Mouse (Mus musculus) liver, embryonic 14.5 days (tissue): ENCODE measurements around the gene Rnf213. TPM values are rescaled to one million over a fixed set of nuclear protein-coding genes. Genes with fewer than 3 reads are reported as not detected.

Experiments used
- ATAC-seq: fragments of 200-750 bp; cut with Nextera tagmentation; 2 replicates; pipeline ENCODE4 v1.8.0; 2017; ENCODE audit warnings: moderate number of reproducible peaks, mild to moderate bottlenecking, moderate library complexity; ENCODE audit not compliant: insufficient read depth
- DNase-seq, 3 experiments: peaks; one replicate each; pipeline ENCODE4 v3.0.0-alpha.2; 2012 to 2013; ENCODE audit warnings: low read depth in 3 of 3, low spot score in 3 of 3
- H3K27ac ChIP-seq: fragments of 300-500 bp; sonication (generic); 2 replicates; pipeline ENCODE4 v1.5.1; 2014; ENCODE audit warnings: moderate library complexity, mild to moderate bottlenecking, control low read depth, inconsistent platforms
- H3K27me3 ChIP-seq: fragments of 300-500 bp; sonication (generic); 2 replicates; pipeline ENCODE4 v1.6.1; 2014; ENCODE audit warnings: mild to moderate bottlenecking, low read length, moderate library complexity; ENCODE audit not compliant: control insufficient read depth, insufficient read depth
- H3K36me3 ChIP-seq: fragments of 300-500 bp; sonication (generic); replicated peaks from 2 replicates; pipeline ENCODE4 v1.6.1; 2014; ENCODE audit warnings: low read depth; ENCODE audit not compliant: control insufficient read depth, insufficient read depth
- H3K4me1 ChIP-seq, 2 experiments: fragments of 200-500 bp in 1 of 2; fragments of 300-500 bp in 1 of 2; sonication (generic) in 1 of 2; replicated peaks; 2 replicates each; pipeline ENCODE4 v1.6.1; 2012 to 2014; ENCODE audit warnings: antibody characterized with exemption in 1 of 2, inconsistent platforms in 1 of 2, low read length in 1 of 2; ENCODE audit not compliant: control insufficient read depth in 2 of 2, insufficient read depth in 2 of 2
- H3K4me2 ChIP-seq: fragments of 300-500 bp; sonication (generic); 2 replicates; pipeline ENCODE4 v1.6.1; 2014; ENCODE audit warnings: low read depth, mild to moderate bottlenecking, control low read depth, moderate library complexity
- H3K4me3 ChIP-seq, 2 experiments: fragments of 200-500 bp in 1 of 2; fragments of 300-500 bp in 1 of 2; sonication (generic) in 1 of 2; 2 replicates each; pipeline ENCODE4 v1.5.1; 2012 to 2014; ENCODE audit warnings: low read depth in 2 of 2, low read length in 2 of 2, mild to moderate bottlenecking in 2 of 2, control low read depth in 1 of 2, inconsistent platforms in 1 of 2, moderate library complexity in 1 of 2; ENCODE audit not compliant: insufficient read depth in 1 of 2
- H3K9ac ChIP-seq: fragments of 300-500 bp; sonication (generic); replicated peaks from 2 replicates; pipeline ENCODE4 v1.6.1; 2014; ENCODE audit warnings: mild to moderate bottlenecking, control low read depth, moderate library complexity
- H3K9me3 ChIP-seq: fragments of 300-500 bp; sonication (generic); 2 replicates; pipeline ENCODE4 v1.6.1; 2016; ENCODE audit warnings: low read length, mixed read lengths; ENCODE audit not compliant: control insufficient read depth
- CTCF ChIP-seq: IDR thresholded peaks from 2 replicates; pipeline ENCODE4 v1.5.1; 2016; ENCODE audit warnings: antibody characterized with exemption, low read depth, control low read depth
- EP300 ChIP-seq: IDR thresholded peaks from 2 replicates; pipeline ENCODE4 v1.6.1; 2016; ENCODE audit warnings: antibody characterized with exemption, low read depth
- WGBS: fragments of 180-500 bp; shearing (Covaris S2); extraction: QIAGEN DNeasy Blood & Tissue Kit; methylation state at CpG from one replicate; pipeline ENCODE4 v1.1.7; 2014; ENCODE audit not compliant: insufficient replicate concordance; 5-methylcytosine and 5-hydroxymethylcytosine counted together
- polyA plus RNA-seq, 2 experiments: library from polyadenylated mRNA; depleted of rRNA in 1 of 2; stranded (reverse) in 1 of 2; unstranded in 1 of 2; fragments of >200 nt; fragmentation: Nextera tagmentation in 1 of 2; extraction: Ambion mirVana in 1 of 2; gene quantifications; 2 replicates each; pipeline versions ENCODE4 v1.2.1 to v1.2.3; 2012 to 2014

Gene Rnf213
- polyA plus RNA-seq, 2 experiments, result 4.9 to 6.5 TPM

- H3K4me1 ChIP-seq, result no peaks in the 10 kb centered on the region
- no peak overlapping the region for H3K27ac ChIP-seq
- TF ChIP-seq CTCF, result no peak
- TF ChIP-seq EP300, result no peak
- DNase-seq, result no peak
- H3K4me2 ChIP-seq, result no peak overlapping the region
- ATAC-seq, result no peak
- H3K9ac ChIP-seq, result no peak overlapping the region
- H3K9me3 ChIP-seq, result no peaks in the 10 kb centered on the region
- peaks cover 7% of the 10 kb centered on the region for H3K36me3 ChIP-seq
- no peaks in the 10 kb centered on the region for H3K27me3 ChIP-seq
- no peak overlapping the region for H3K4me3 ChIP-seq
- 72% methylated on average over 9 of the region's 9 CpGs for WGBS
These were observed 50.5 kb downstream of the Rnf213 start for GRCm38 (mm10) chr11:119443442-119443841.

DNA sequence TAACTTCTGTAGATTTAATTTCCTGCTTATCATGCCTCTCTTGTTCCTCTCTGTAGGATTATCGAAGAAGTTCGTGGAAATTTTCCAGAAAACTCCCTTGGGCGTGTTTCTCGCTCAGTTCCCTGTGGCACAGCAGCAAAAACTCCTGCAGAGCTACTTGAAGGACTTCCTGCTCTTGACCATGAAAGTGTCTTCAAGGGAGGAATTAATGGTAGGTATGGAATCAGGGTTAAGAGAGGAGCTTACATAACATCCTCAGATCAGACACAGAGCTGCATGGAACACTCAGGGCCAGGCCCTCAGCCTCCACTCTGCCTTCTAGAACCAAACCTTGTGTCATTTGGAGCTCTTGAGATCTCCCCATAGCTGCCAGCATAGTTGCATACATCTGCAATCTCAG lies 63.2 kb downstream of the Rnf213 start:
- Histone ChIP-seq H3K9ac (no peak overlapping the region), H3K36me3 (peaks cover 3% of the 10 kb centered on the region), H3K27me3 (no peaks in the 10 kb centered on the region), H3K4me1 (no peaks in the 10 kb centered on the region), H3K9me3 (no peaks in the 10 kb centered on the region), H3K4me2 (no peak overlapping the region), H3K27ac (no peak overlapping the region), H3K4me3 (no peak overlapping the region)
- 78% methylated on average over 4 of the region's 4 CpGs for WGBS
- DNase-seq (no peak), ATAC-seq (no peak)
- TF ChIP-seq CTCF (no peak), EP300 (no peak)

DNA sequence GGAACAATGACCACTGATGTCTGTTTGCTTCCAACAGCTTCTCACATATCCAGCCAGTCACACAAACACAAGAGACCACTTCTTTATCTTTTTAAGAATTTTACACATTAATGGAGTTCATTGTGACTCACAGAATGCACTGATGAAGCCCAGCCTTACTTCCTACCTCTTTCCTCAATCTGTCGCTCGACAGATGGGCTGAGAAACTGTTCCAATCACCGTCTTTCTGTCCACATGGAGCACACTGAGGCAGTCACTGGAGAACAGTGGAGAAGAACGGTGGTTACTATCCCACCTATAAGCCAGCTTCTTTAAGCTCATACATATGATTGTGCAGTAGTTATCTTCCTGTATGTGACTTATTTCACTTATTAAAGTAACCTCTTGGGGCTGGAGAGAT lies 85.0 kb downstream of the Rnf213 start:
- H3K36me3 ChIP-seq, result peaks cover 8% of the 10 kb centered on the region
- no peak overlapping the region for H3K4me2 ChIP-seq
- H3K4me3 ChIP-seq, result no peak overlapping the region
- no peaks in the 10 kb centered on the region for H3K9me3 ChIP-seq
- no peak overlapping the region for H3K27ac ChIP-seq
- TF ChIP-seq CTCF (no peak), EP300 (no peak)
- ATAC-seq (no peak), DNase-seq (no peak)
- H3K4me1 ChIP-seq, result no peaks in the 10 kb centered on the region
- 77% methylated on average over 4 of the region's 4 CpGs for WGBS
- H3K27me3 ChIP-seq, result no peaks in the 10 kb centered on the region
- no peak overlapping the region for H3K9ac ChIP-seq

DNA sequence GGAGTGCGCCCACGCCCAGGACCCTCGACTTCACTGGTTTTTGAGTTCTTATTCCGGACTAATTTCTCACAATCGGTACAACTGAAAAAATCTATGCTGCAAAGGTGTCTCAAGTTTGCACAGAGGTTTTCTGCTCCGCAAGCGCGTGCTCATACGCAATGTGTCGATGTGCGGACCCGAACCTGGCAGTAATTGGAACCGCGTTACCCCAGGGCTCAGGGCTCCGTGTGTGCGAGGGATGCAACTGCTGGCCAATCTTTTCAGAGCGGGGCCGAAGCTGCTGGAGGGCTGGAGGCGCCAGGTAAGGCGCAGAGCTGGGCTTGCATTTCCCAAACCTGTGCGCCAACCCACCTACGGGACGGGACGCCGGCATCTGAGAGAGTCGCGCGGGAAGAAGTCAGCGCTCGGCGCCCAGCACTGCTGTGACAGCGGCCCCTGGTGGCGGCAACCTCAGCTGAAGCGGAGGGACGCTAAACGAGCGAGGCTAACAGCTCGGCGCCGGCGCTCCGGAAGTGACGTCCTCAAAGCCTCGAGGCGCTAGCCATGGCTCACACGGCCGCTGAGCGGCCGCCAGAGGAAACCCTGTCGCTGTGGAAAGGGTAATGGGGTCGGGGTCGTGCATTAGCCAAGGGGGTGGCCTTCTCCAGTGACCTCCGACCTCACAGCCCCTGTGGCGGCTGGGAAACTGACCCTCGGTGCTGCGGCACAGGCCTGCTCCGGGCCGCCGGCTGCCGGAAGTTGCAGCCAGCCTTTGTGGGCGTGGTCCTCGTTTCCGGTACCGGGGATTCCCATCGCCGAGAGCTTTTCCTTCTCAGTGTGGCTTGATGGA lies 98.2 kb downstream of the Rnf213 start, which contains the start of gene Endov:
Gene Endov, plus strand, starts transcription at position 487 of the 829 bp plus-strand sequence.
- Histone ChIP-seq H3K4me3 (peak within 1 kb of the TSS; percentile 79 to 87), H3K27ac (peak within 1 kb of the TSS; percentile 36; the same call in 1 of the 2 replicates), H3K9me3 (no peaks in the 10 kb centered on the region), H3K9ac (peak within 1 kb of the TSS; percentile 77), H3K36me3 (no peaks in the 10 kb centered on the region; the same call in 1 of the 2 replicates), H3K4me2 (peak within 1 kb of the TSS; percentile 96), H3K27me3 (no peaks in the 10 kb centered on the region), H3K4me1 (peaks cover 4 to 7% of the 10 kb centered on the region in 2 experiments)
- under 1% methylated on average over 66 of the region's 66 CpGs for WGBS
- peak; percentile 89 to 91 (median 91) for DNase-seq
- peak; percentile 97 for ATAC-seq
- no peak for TF ChIP-seq EP300
- TF ChIP-seq CTCF, result peak; percentile 99

DNA sequence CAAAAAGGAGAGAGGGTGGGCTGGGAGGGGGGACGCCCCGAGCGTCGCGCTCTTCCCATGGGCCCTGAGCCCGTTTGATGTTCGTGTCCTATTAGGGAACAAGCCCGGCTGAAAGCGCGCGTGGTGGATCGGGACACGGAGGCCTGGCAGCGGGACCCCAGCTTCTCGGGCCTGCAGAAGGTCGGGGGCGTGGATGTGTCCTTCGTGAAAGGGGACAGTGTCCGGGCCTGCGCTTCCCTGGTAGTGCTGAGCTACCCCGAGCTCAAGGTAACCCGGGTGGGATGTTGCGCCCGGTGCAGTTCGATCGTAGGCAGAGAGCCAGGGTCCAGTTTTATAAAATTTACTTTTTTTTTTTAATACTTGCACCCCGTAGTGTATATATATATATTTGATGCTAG lies 98.8 kb downstream of the Rnf213 start:
- peak overlapping the region; percentile 79 to 87 for H3K4me3 ChIP-seq
- DNase-seq (no peak), ATAC-seq (no peak)
- H3K4me1 ChIP-seq, result peaks cover 4 to 7% of the 10 kb centered on the region in 2 experiments
- H3K27me3 ChIP-seq, result no peaks in the 10 kb centered on the region
- peak overlapping the region; percentile 96 for H3K4me2 ChIP-seq
- H3K9me3 ChIP-seq, result no peaks in the 10 kb centered on the region
- TF ChIP-seq CTCF, result no peak
- TF ChIP-seq EP300, result no peak
- H3K36me3 ChIP-seq, result no peaks in the 10 kb centered on the region; the same call in 1 of the 2 replicates
- H3K27ac ChIP-seq, result no peak overlapping the region
- 7% methylated on average over 27 of the region's 27 CpGs for WGBS
- peak overlapping the region; percentile 77 for H3K9ac ChIP-seq
